Mouse (Mus musculus): ENCODE data around the gene Gm39566. TPM values are rescaled to one million over a fixed set of nuclear protein-coding genes. Genes with fewer than 3 reads are reported as not detected.

Gene Gm39566
- polyA plus RNA-seq, 1 experiment from 2014 or later = not detected

- WGBS = 79% methylated on average over 5 of the region's 5 CpGs
- Histone ChIP-seq H3K27ac (no peak overlapping the region), H3K27me3 (peaks cover 12% of the 10 kb centered on the region), H3K36me3 (peaks cover 5% of the 10 kb centered on the region; the same call in 1 of the 2 replicates), H3K9ac (no peak overlapping the region), H3K4me3 (no peak overlapping the region), H3K4me1 (replicated peaks) (peaks cover 5% of the 10 kb centered on the region), H3K4me2 (no peak overlapping the region), H3K9me3 (replicated peaks) (no peaks in the 10 kb centered on the region)
- ATAC-seq (replicated peaks; ENCODE audit: insufficient number of reproducible peaks, insufficient read depth, low FRiP score, low read depth) = no peak
Measured at GRCm38 (mm10) chr11:69828832-69829231, 13.7 kb upstream of the Gm39566 start.

DNA sequence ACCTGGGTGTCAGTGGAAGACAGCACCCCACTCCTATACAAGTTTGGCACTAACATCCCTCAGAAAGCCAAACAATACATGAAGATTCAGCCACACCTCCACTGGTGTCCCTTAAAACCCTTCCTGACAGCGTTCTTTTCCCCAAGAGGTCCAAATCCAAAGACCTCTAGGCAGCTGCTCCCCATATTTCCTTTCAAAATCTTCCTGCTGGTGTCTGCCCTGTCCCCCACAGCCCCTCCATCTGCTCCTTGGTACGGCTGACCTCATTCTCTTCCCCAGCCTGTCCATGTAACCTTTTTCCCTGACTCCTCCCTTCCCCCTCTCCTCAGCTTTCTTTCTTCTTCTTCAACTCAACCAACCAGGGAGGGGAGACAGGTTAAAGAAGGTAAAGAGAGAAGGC lies 8.4 kb upstream of the Gm39566 start:
- WGBS = 68% methylated on average over 2 of the region's 2 CpGs
- no peak for ATAC-seq (replicated peaks; ENCODE audit: insufficient number of reproducible peaks, insufficient read depth, low FRiP score, low read depth)
- no peaks in the 10 kb centered on the region for H3K4me1 ChIP-seq (replicated peaks)

GRCm38 (mm10) chr11:69822080-69822479 lies 7.0 kb upstream of the Gm39566 start, which contains the start of gene Spem1:
Gene Spem1 (minus strand): TSS chr11:69822180.
- peaks cover 4% of the 10 kb centered on the region; the same call in 1 of the 2 replicates for H3K36me3 ChIP-seq
- H3K27me3 ChIP-seq = no peaks in the 10 kb centered on the region
- H3K9ac ChIP-seq = no peak within 1 kb of the TSS
- H3K4me1 ChIP-seq (replicated peaks) = no peaks in the 10 kb centered on the region
- no peak within 1 kb of the TSS for H3K27ac ChIP-seq
- no peaks in the 10 kb centered on the region for H3K9me3 ChIP-seq (replicated peaks)
- no peak within 1 kb of the TSS for H3K4me3 ChIP-seq
- WGBS = 78% methylated on average over 3 of the region's 3 CpGs
- no peak within 1 kb of the TSS for H3K4me2 ChIP-seq
- ATAC-seq (replicated peaks; ENCODE audit: insufficient number of reproducible peaks, insufficient read depth, low FRiP score, low read depth) = no peak

More for the DNA sequence above, 8.4 kb upstream of the Gm39566 start:
- Histone ChIP-seq H3K4me3 (no peak overlapping the region), H3K27me3 (no peaks in the 10 kb centered on the region), H3K4me2 (no peak overlapping the region), H3K27ac (no peak overlapping the region), H3K36me3 (peaks cover 5% of the 10 kb centered on the region; the same call in 1 of the 2 replicates), H3K9ac (no peak overlapping the region), H3K9me3 (replicated peaks) (no peaks in the 10 kb centered on the region)

- ATAC-seq (replicated peaks; ENCODE audit: insufficient number of reproducible peaks, insufficient read depth, low FRiP score, low read depth) = no peak
- H3K9me3 ChIP-seq (replicated peaks) = no peaks in the 10 kb centered on the region
- H3K27ac ChIP-seq = no peak overlapping the region
- H3K4me3 ChIP-seq = no peak overlapping the region
- no peaks in the 10 kb centered on the region for H3K36me3 ChIP-seq
- no peaks in the 10 kb centered on the region for H3K4me1 ChIP-seq (replicated peaks)
- H3K4me2 ChIP-seq = no peak overlapping the region
- no peak overlapping the region for H3K9ac ChIP-seq
- 76% methylated on average over 8 of the region's 8 CpGs for WGBS
- H3K27me3 ChIP-seq = no peaks in the 10 kb centered on the region
Measured at GRCm38 (mm10) chr11:69818871-69819270, 3.8 kb upstream of the Gm39566 start.

DNA sequence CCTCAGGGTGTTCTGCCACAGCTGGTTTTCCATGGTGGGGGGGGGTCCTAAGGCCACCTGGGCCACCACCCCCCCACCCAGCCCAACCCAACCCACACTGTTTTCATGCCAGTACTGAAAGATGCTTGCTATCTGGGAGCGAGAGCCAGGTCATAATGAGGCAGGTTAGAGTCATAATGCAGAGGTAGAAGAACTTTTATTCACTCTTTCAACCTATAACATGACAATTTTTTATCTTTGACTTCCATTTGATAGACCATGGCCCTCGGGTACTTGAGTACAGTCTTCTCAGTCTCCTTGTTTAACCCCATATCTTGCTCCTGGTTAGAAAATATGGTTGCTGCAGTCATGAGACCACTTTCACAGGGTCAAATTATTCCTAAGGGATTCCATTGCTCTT lies 3.3 kb upstream of the Gm39566 start, which contains the start of gene Spem2:
Spem2 (minus strand) TSS at position 101 of the 400 bp plus-strand sequence.
- no peaks in the 10 kb centered on the region for H3K4me1 ChIP-seq (replicated peaks)
- H3K27me3 ChIP-seq = no peaks in the 10 kb centered on the region
- ATAC-seq (replicated peaks; ENCODE audit: insufficient number of reproducible peaks, insufficient read depth, low FRiP score, low read depth) = no peak
- no peaks in the 10 kb centered on the region for H3K36me3 ChIP-seq
- no peak within 1 kb of the TSS for H3K27ac ChIP-seq
- WGBS = 75% methylated on average over 2 of the region's 2 CpGs
- H3K4me3 ChIP-seq = no peak within 1 kb of the TSS
- no peak within 1 kb of the TSS for H3K4me2 ChIP-seq
- no peak within 1 kb of the TSS for H3K9ac ChIP-seq
- H3K9me3 ChIP-seq (replicated peaks) = no peaks in the 10 kb centered on the region

GRCm38 (mm10) chr11:69816520-69816919 lies 1.4 kb upstream of the Gm39566 start:
- ATAC-seq (replicated peaks; ENCODE audit: insufficient number of reproducible peaks, insufficient read depth, low FRiP score, low read depth) = no peak
- Histone ChIP-seq H3K4me1 (replicated peaks) (no peaks in the 10 kb centered on the region), H3K4me3 (no peak overlapping the region), H3K9me3 (replicated peaks) (no peaks in the 10 kb centered on the region), H3K9ac (no peak overlapping the region), H3K4me2 (no peak overlapping the region), H3K36me3 (no peaks in the 10 kb centered on the region), H3K27ac (no peak overlapping the region), H3K27me3 (no peaks in the 10 kb centered on the region)
- 90% methylated on average over 12 of the region's 12 CpGs for WGBS

DNA sequence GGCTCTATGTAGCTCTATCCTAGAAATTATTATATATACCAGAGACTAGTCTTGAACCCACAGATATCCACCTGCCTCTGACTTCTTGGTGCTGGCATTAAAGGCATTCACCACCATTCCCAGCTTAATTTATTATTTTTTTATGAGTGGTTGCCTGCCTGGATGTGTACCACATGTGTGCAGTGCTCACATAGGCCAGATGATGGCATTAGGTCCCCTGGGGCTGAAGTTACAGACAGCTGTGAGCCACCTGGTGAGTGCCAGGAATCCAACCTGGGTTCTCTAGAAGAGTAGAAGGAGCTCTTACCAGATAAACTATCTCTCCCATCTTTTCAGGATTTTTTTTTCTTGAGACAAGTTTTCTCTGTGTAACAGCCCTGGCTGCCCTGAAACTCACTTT lies 4.8 kb downstream of the Gm39566 start:
- no peak overlapping the region for H3K9ac ChIP-seq
- no peak for ATAC-seq (replicated peaks; ENCODE audit: insufficient number of reproducible peaks, insufficient read depth, low FRiP score, low read depth)

DNA sequence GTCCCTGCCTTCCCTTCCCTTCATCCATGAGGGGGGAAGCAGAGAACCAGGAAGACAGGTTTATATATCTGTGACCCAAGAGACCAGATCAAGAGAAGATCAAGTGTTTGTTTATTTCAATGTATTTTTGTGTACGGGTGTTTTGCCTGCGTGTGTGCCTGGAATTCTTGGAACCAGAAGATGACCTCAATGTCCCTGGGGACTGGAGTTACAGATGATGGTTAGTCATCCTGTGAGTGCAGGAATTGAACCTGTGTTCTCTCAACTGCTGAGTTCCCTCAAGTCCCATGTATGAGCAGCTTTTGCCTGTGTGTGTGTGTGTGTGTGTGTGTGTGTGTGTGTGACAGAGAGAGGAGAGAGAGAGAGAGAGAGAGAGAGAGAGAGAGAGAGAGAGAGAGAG lies 7.5 kb downstream of the Gm39566 start:
- H3K4me1 ChIP-seq (replicated peaks) = peaks cover 25% of the 10 kb centered on the region
- no peak overlapping the region for H3K27ac ChIP-seq
- no peaks in the 10 kb centered on the region for H3K36me3 ChIP-seq
- H3K27me3 ChIP-seq = peaks cover 19% of the 10 kb centered on the region
- no peaks in the 10 kb centered on the region for H3K9me3 ChIP-seq (replicated peaks)
- no peak overlapping the region for H3K4me2 ChIP-seq
- H3K4me3 ChIP-seq = no peak overlapping the region
- H3K9ac ChIP-seq = no peak overlapping the region
- no peak for ATAC-seq (replicated peaks; ENCODE audit: insufficient number of reproducible peaks, insufficient read depth, low FRiP score, low read depth)
- WGBS = 75% methylated on average over 2 of the region's 2 CpGs

More for the DNA sequence above, 4.8 kb downstream of the Gm39566 start:
- Histone ChIP-seq H3K4me1 (replicated peaks) (no peaks in the 10 kb centered on the region), H3K4me2 (no peak overlapping the region), H3K4me3 (no peak overlapping the region), H3K27me3 (peaks cover 11% of the 10 kb centered on the region), H3K27ac (no peak overlapping the region), H3K9me3 (replicated peaks) (no peaks in the 10 kb centered on the region), H3K36me3 (no peaks in the 10 kb centered on the region)

DNA sequence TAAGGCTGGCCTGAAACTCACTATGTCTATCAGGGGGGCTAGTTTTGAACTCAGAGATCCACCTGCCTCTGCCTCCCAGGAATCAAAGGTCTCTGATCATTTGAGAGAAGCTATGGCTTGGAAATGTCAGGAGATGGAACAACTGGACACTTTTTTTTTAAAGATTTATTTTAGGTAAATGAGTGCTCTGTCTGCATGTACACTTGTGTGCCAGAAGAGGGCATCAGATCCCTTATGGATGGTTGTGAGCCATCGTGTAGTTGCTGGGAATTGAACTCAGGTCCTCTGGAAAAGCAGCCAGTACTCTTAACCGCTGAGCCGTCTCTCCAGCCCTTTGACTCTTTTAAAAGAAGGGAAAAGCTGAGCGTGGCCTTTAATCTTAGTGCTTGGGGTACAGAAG lies 8.7 kb downstream of the Gm39566 start:
- Histone ChIP-seq H3K9ac (no peak overlapping the region), H3K27me3 (peaks cover 24% of the 10 kb centered on the region), H3K27ac (no peak overlapping the region), H3K4me2 (no peak overlapping the region), H3K4me1 (replicated peaks) (peaks cover 38% of the 10 kb centered on the region), H3K4me3 (no peak overlapping the region), H3K9me3 (replicated peaks) (no peaks in the 10 kb centered on the region), H3K36me3 (no peaks in the 10 kb centered on the region)
- ATAC-seq (replicated peaks; ENCODE audit: insufficient number of reproducible peaks, insufficient read depth, low FRiP score, low read depth) = no peak
- 73% methylated on average over 4 of the region's 4 CpGs for whole genome bisulfite sequencing

- no peaks in the 10 kb centered on the region for H3K9me3 ChIP-seq (replicated peaks)
- H3K27ac ChIP-seq = no peak within 1 kb of the TSS
- H3K27me3 ChIP-seq = peaks cover 25% of the 10 kb centered on the region
- H3K4me3 ChIP-seq = peak within 1 kb of the TSS; percentile 62
- no peaks in the 10 kb centered on the region for H3K36me3 ChIP-seq
- H3K4me1 ChIP-seq (replicated peaks) = peaks cover 49% of the 10 kb centered on the region
- ATAC-seq (replicated peaks; ENCODE audit: insufficient number of reproducible peaks, insufficient read depth, low FRiP score, low read depth) = no peak
- H3K4me2 ChIP-seq = peak within 1 kb of the TSS; percentile 97
- H3K9ac ChIP-seq = peak within 1 kb of the TSS; percentile 62; the same call in 1 of the 2 replicates
- 13% methylated on average over 29 of the region's 29 CpGs for WGBS
Measured at GRCm38 (mm10) chr11:69804972-69805909, 9.9 kb downstream of the Gm39566 start, which contains the start of gene Tmem102. Gene Tmem102 (minus strand): TSS chr11:69805624.

GRCm38 (mm10) chr11:69804652-69804940 lies 10.5 kb downstream of the Gm39566 start:
- H3K9me3 ChIP-seq (replicated peaks) = no peaks in the 10 kb centered on the region
- peak overlapping the region; percentile 97 for H3K4me2 ChIP-seq
- no peaks in the 10 kb centered on the region for H3K36me3 ChIP-seq
- H3K9ac ChIP-seq = peak overlapping the region; percentile 62; the same call in 1 of the 2 replicates
- peaks cover 27% of the 10 kb centered on the region for H3K27me3 ChIP-seq
- WGBS = 12% methylated on average over 12 of the region's 12 CpGs
- ATAC-seq (replicated peaks; ENCODE audit: insufficient number of reproducible peaks, insufficient read depth, low FRiP score, low read depth) = no peak
- H3K4me1 ChIP-seq (replicated peaks) = peaks cover 55% of the 10 kb centered on the region
- H3K4me3 ChIP-seq = peak overlapping the region; percentile 62
- no peak overlapping the region for H3K27ac ChIP-seq

Measured in heart, embryonic 15.5 days (tissue).